ENCODE assay signal across 16 mouse cellular contexts in the genomic region with DNA sequence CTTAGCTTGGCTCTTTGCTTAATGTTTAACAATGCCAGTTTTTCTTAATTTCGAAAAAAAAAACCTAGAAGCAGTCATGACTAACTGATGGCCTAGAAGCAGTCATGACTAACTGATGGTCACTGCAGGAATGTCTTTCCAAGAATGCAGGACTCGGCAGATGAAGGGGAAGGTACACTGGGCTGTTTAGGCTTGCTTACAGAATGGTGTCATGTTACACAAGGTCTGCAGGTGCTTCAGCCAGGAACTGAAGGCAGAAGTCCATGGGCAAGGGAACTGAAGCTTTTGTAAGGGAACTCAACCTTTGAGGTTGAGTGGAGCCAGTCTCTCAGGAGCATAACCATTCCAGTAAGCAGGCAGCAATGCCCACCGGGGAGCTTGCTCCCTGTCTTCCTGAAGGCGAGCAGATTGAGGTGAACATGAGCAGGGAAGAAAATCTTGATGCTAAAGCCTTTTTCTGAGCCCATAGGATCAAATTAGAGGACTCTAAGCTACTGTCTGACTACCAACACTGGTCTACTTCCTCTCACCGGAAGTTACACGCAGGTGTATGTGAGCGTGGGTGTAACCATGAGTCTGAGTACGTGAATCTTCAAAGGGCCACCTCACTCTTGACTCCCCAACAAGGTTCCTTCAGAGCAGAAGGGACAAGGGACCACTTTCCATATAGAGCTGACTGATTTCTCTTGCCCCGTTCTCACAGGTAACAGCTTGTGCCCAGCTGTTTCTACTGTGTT.
DNase-seq lines count a peak whose midpoint lies in the region; ATAC-seq and TF ChIP-seq lines count a peak whose summit lies in the region.
"Had no signal": no experiment of that assay in that cellular context is flagged by ENCODE, and none has a peak within 500 bp of the region (broad histone marks: within the 10 kb centered on the region; RNA-seq: fewer than 3 reads in every experiment).

No protein-coding gene starts in this region.

- no peak overlapping the region for H3K4me2 ChIP-seq in heart, postnatal 0 days (ENCODE audit: low read depth, low read length)
- no peak overlapping the region for H3K4me2 ChIP-seq in kidney, embryonic 14.5 days (replicated peaks; ENCODE audit: low read depth, low read length)
- no peak overlapping the region for H3K4me2 ChIP-seq in hindbrain, embryonic 11.5 days (replicated peaks; ENCODE audit: low read depth, low read length)
- H3K4me2 ChIP-seq: intestine, embryonic 15.5 days; neural tube, embryonic 12.5 days; stomach, embryonic 15.5 days had no signal

- H3K4me3 ChIP-seq in heart, postnatal 0 days (ENCODE audit: low read depth, low read length) = no peak overlapping the region
- H3K4me3 ChIP-seq in heart, adult 2 months = no peak overlapping the region
- H3K4me3 ChIP-seq in kidney, embryonic 14.5 days (ENCODE audit: low read length) = no peak overlapping the region
- no peak overlapping the region for H3K4me3 ChIP-seq in hindbrain, embryonic 11.5 days (ENCODE audit: low read depth, low read length)
- H3K4me3 ChIP-seq: erythroblast, embryonic 14.5 days; intestine, embryonic 15.5 days; limb, embryonic 10.5 days; neural tube, embryonic 12.5 days; stomach, embryonic 15.5 days had no signal

- H3K4me1 ChIP-seq in heart, postnatal 0 days (ENCODE audit: control insufficient read depth, insufficient read depth) = no peaks in the 10 kb centered on the region; the same call in none of the 2 replicates
- peaks cover 3% of the 10 kb centered on the region for H3K4me1 ChIP-seq in heart, adult 2 months (ENCODE audit: control insufficient read depth, insufficient read depth, low read length)
- peaks cover 16% of the 10 kb centered on the region for H3K4me1 ChIP-seq in kidney, embryonic 14.5 days (ENCODE audit: control insufficient read depth, insufficient read depth, low read length)
- no peaks in the 10 kb centered on the region for H3K4me1 ChIP-seq in hindbrain, embryonic 11.5 days (replicated peaks; ENCODE audit: control insufficient read depth, insufficient read depth, low read length)

- DNase-seq in heart, postnatal 0 days (ENCODE audit: low spot score) = no peak
- DNase-seq in heart, adult 2 months = no peak
- DNase-seq in CD4-positive, CD25-positive, alpha-beta regulatory T cell, adult 2 months (ENCODE audit: low read depth, low spot score) = peak; percentile 87
- DNase-seq in thymus, postnatal 0 days (ENCODE audit: low spot score) = peak; percentile 87
- no peak for DNase-seq in lung, adult 18-20 months
- DNase-seq in hindbrain, embryonic 11.5 days (ENCODE audit: low spot score) = no peak
- DNase-seq in right cerebral cortex, postnatal 14 days = no peak
- DNase-seq: adrenal gland, postnatal 25 days; cerebellum, adult 11-12 months; liver, postnatal 0 days had no signal

- no peaks in the 10 kb centered on the region for H3K27me3 ChIP-seq in heart, postnatal 0 days (ENCODE audit: control insufficient read depth, insufficient read depth, low read length)
- no peaks in the 10 kb centered on the region for H3K27me3 ChIP-seq in heart, adult 2 months (ENCODE audit: control insufficient read depth, insufficient read depth, low read length)
- no peaks in the 10 kb centered on the region for H3K27me3 ChIP-seq in kidney, embryonic 14.5 days (ENCODE audit: control insufficient read depth, insufficient read depth, low read length)
- H3K27me3 ChIP-seq in hindbrain, embryonic 11.5 days (ENCODE audit: control insufficient read depth, insufficient read depth, low read length) = no peaks in the 10 kb centered on the region
- H3K27me3 ChIP-seq: intestine, embryonic 15.5 days; neural tube, embryonic 12.5 days; stomach, embryonic 15.5 days had no signal

- H3K9me3 ChIP-seq in heart, postnatal 0 days (replicated peaks; ENCODE audit: control insufficient read depth, low read length) = no peaks in the 10 kb centered on the region
- no peaks in the 10 kb centered on the region for H3K9me3 ChIP-seq in kidney, embryonic 14.5 days (ENCODE audit: control insufficient read depth, low read length)
- H3K9me3 ChIP-seq in hindbrain, embryonic 11.5 days (ENCODE audit: control insufficient read depth, low read length) = no peaks in the 10 kb centered on the region
- H3K9me3 ChIP-seq: intestine, embryonic 15.5 days; limb, embryonic 10.5 days; neural tube, embryonic 12.5 days; stomach, embryonic 15.5 days had no signal

- TF ChIP-seq EP300 in heart, postnatal 0 days (IDR thresholded peaks at IDR 0.05; ENCODE audit: low read depth) = no peak
- TF ChIP-seq EP300 in heart, adult 2 months (IDR thresholded peaks at IDR 0.05; ENCODE audit: insufficient read depth, low read depth, low read length) = no peak

- no peak overlapping the region for H3K9ac ChIP-seq in heart, postnatal 0 days (replicated peaks; ENCODE audit: low read depth, low read length)
- no peak overlapping the region for H3K9ac ChIP-seq in heart, adult 2 months (ENCODE audit: low read depth, low read length)
- H3K9ac ChIP-seq in kidney, embryonic 14.5 days (ENCODE audit: low read depth, low read length) = no peak overlapping the region
- no peak overlapping the region for H3K9ac ChIP-seq in hindbrain, embryonic 11.5 days (ENCODE audit: low read depth, low read length)
- H3K9ac ChIP-seq: intestine, embryonic 15.5 days; liver, postnatal 0 days; neural tube, embryonic 12.5 days; stomach, embryonic 15.5 days had no signal

- TF ChIP-seq POLR2A in heart, adult 2 months (IDR thresholded peaks at IDR 0.05; ENCODE audit: insufficient read depth, low read depth, low read length) = no peak

- ATAC-seq in heart, postnatal 0 days (ENCODE audit: insufficient read depth, low read depth) = no peak
- ATAC-seq in kidney, embryonic 14.5 days (ENCODE audit: low FRiP score, low TSS enrichment) = peak; percentile 68
- ATAC-seq in hindbrain, embryonic 11.5 days (ENCODE audit: low FRiP score) = no peak
- ATAC-seq: intestine, embryonic 15.5 days; liver, postnatal 0 days had no signal

- no peaks in the 10 kb centered on the region for H3K79me2 ChIP-seq in heart, adult 2 months (replicated peaks; ENCODE audit: control insufficient read depth, insufficient read depth, low read length)

- TF ChIP-seq CTCF in heart, postnatal 0 days (IDR thresholded peaks at IDR 0.05; ENCODE audit: low read depth) = no peak
- no peak for TF ChIP-seq CTCF in heart, adult 2 months (IDR thresholded peaks at IDR 0.05)

- no peaks in the 10 kb centered on the region for H3K36me3 ChIP-seq in heart, postnatal 0 days (replicated peaks; ENCODE audit: control insufficient read depth, insufficient read depth, low read length)
- H3K36me3 ChIP-seq in heart, adult 2 months (ENCODE audit: control insufficient read depth, insufficient read depth, low read length) = no peaks in the 10 kb centered on the region
- H3K36me3 ChIP-seq in kidney, embryonic 14.5 days (ENCODE audit: control insufficient read depth, insufficient read depth, low read length) = no peaks in the 10 kb centered on the region
- H3K36me3 ChIP-seq in hindbrain, embryonic 11.5 days (ENCODE audit: control insufficient read depth, insufficient read depth, low read length) = no peaks in the 10 kb centered on the region
- H3K36me3 ChIP-seq: intestine, embryonic 15.5 days; limb, embryonic 10.5 days; neural tube, embryonic 12.5 days; stomach, embryonic 15.5 days had no signal

- peak overlapping the region; percentile 51; the same call in 1 of the 2 replicates for H3K27ac ChIP-seq in heart, postnatal 0 days (ENCODE audit: low read depth)
- no peak overlapping the region for H3K27ac ChIP-seq in heart, adult 2 months
- H3K27ac ChIP-seq in kidney, embryonic 14.5 days (ENCODE audit: low read depth, low read length) = 0 out of 2 replicates have a peak overlapping the region, but pooled peaks have one; percentile 38
- H3K27ac ChIP-seq in hindbrain, embryonic 11.5 days (ENCODE audit: low read depth, low read length) = no peak overlapping the region
- H3K27ac ChIP-seq: intestine, embryonic 15.5 days; limb, embryonic 10.5 days; neural tube, embryonic 12.5 days; stomach, embryonic 15.5 days had no signal

- intact Hi-C loops in heart, adult 2 months (cut with DNase I) = no loop called here

- WGBS in heart, postnatal 0 days = 77% methylated on average over 9 of the region's 9 CpGs
- WGBS in heart, adult 2 months = 84% methylated on average over 9 of the region's 9 CpGs
- WGBS in kidney, embryonic 14.5 days = 67% methylated on average over 9 of the region's 9 CpGs
- 85% methylated on average over 9 of the region's 9 CpGs for whole genome bisulfite sequencing in hindbrain, embryonic 11.5 days

Comparison
In these comparisons a context has a peak if more than half of its experiments do, and no peak if none do; other contexts are left out.
1. H3K27ac ChIP-seq: peak in heart, postnatal 0 days (single experiment) and kidney, embryonic 14.5 days (single experiment); none in heart, adult 2 months (single experiment) and hindbrain, embryonic 11.5 days (single experiment).
2. DNase-seq: peak in CD4-positive, CD25-positive, alpha-beta regulatory T cell, adult 2 months (single experiment) and thymus, postnatal 0 days (single experiment); none in heart, postnatal 0 days (single experiment), heart, adult 2 months (0 of 2), lung, adult 18-20 months (0 of 2), hindbrain, embryonic 11.5 days (single experiment) and right cerebral cortex, postnatal 14 days (single experiment).